Mouse (Mus musculus) hindbrain, embryonic 13.5 days (tissue): ENCODE measurements around the gene Apom. TPM values are rescaled to one million over a fixed set of nuclear protein-coding genes. Genes with fewer than 3 reads are reported as not detected.
"Not testable (repeated sequence)": the region's sequence is repeated elsewhere in the genome, so short reads cannot be mapped to it uniquely, and the experiment has no call there.

Experiments
- ATAC-seq: fragments of 200-750 bp; cut with Nextera tagmentation; 2 replicates; pipeline ENCODE4 v1.8.0; 2017; ENCODE audit warnings: moderate TSS enrichment; ENCODE audit not compliant: low FRiP score
- H3K27ac ChIP-seq: fragments of 300-500 bp; sonication (generic); 2 replicates; pipeline ENCODE4 v1.5.1; 2015; ENCODE audit warnings: inconsistent platforms, mild to moderate bottlenecking, moderate library complexity
- H3K27me3 ChIP-seq: fragments of 300-500 bp; sonication (generic); 2 replicates; pipeline ENCODE4 v1.6.1; 2015; ENCODE audit warnings: mild to moderate bottlenecking, inconsistent platforms
- H3K36me3 ChIP-seq: fragments of 300-500 bp; sonication (generic); 2 replicates; pipeline ENCODE4 v1.6.1; 2015; ENCODE audit warnings: mild to moderate bottlenecking, inconsistent platforms
- H3K4me1 ChIP-seq: fragments of 300-500 bp; sonication (generic); replicated peaks from 2 replicates; pipeline ENCODE4 v1.6.1; 2015; ENCODE audit warnings: inconsistent platforms
- H3K4me2 ChIP-seq: fragments of 300-500 bp; sonication (generic); 2 replicates; pipeline ENCODE4 v1.6.1; 2015; ENCODE audit warnings: inconsistent platforms, mild to moderate bottlenecking, moderate library complexity
- H3K4me3 ChIP-seq: fragments of 300-500 bp; sonication (generic); 2 replicates; pipeline ENCODE4 v1.5.1; 2015; ENCODE audit warnings: mild to moderate bottlenecking, inconsistent platforms
- H3K9ac ChIP-seq: fragments of 300-500 bp; sonication (generic); 2 replicates; pipeline ENCODE4 v1.6.1; 2015; ENCODE audit warnings: mild to moderate bottlenecking, inconsistent platforms
- H3K9me3 ChIP-seq: fragments of 300-500 bp; sonication (generic); 2 replicates; pipeline ENCODE4 v1.6.1; 2016; ENCODE audit warnings: inconsistent platforms
- WGBS: fragments of 180-500 bp; shearing (Covaris S2); methylation state at CpG from one replicate; pipeline ENCODE4 v1.1.7; 2015; 5-methylcytosine and 5-hydroxymethylcytosine counted together
- polyA plus RNA-seq: library from polyadenylated mRNA; unstranded; fragments of >200 nt; fragmentation: Nextera tagmentation; extraction: Ambion mirVana; gene quantifications from 2 replicates; pipeline ENCODE4 v1.2.1, GENCODE M21; 2015

Gene Apom
- polyA plus RNA-seq, 1 experiment from 2014 or later, result 0.34 TPM

DNA sequence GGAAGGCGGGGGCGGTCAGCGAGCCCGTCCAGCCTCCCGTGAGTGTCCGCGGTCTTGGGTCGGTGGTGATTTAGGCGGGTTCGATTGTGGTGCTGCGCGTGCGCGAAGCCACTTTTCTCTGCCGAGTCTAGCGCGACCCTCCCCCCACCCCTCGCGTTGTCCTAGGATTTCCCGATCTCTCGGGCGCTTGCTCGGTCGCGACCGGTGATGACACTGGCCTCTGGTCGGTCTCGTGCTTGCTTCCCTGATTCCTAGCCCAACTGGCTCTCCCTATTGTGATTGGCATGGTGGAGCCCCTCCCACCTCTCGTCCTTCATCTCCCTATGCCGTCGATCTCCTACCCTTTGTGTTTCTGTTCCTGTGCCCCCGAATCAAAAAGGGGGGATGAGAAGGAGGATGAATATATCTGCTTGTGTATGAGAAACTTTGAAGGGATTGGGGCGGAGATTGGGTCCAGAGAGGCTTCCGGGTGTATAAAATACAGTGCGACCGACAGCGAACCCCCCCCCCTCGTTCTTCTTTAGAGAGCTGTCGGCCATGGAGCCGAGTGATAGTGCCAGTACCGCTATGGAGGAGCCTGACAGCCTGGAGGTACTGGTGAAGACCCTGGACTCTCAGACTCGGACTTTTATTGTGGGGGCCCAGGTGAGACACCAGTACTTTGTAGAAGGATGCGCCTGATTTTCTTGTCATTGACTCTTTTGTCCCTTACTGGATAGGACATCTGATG lies 3.9 kb upstream of the Apom start:
- Histone ChIP-seq H3K27ac (peak overlapping the region; percentile 95), H3K9me3 (no peaks in the 10 kb centered on the region), H3K4me2 (peak overlapping the region; percentile 97), H3K4me1 (peaks cover 34% of the 10 kb centered on the region), H3K36me3 (peaks cover 26% of the 10 kb centered on the region), H3K27me3 (no peaks in the 10 kb centered on the region), H3K9ac (peak overlapping the region; percentile 87), H3K4me3 (peak overlapping the region; percentile 74)
- 1% methylated on average over 43 of the region's 43 CpGs for WGBS
- ATAC-seq, result peak; percentile 77

DNA sequence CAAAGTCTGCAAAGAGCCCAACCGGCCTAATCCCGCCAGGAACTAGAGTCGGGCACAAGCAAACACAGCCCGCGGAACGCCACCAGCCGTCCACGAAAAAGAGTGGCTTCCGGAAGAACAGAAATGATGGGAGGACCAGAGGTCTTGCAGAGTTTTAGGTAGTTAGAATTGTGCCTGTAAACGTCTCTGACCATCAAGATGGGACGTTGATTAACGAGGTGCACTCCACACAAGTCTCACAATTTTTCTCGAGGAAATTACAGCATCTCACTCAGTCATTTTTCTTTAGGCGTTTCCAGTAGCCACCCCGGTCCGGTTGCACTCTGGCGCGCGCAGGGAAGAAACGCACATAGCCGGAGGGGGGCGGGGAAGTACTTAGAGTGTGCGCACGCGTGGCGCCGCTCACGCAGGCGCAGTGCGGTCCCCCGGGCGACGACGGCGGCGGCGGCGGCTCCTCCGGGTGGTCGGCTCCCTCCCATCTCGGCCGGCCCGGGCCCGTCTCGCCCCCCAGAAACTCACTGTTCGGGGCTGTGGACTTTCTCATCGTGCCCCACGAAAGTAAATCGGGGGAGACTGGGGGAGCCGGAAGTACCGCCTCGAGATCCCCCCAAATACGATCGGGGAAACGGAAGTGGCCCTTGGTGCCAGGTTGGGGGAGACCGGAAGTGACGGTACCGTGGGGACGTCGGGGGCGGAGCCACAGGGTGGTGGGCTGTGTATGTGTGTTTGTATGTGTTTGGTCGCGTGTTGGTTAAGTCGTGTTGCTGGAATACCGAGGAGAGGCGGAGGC lies 3.1 kb upstream of the Apom start, which contains the start of gene Bag6:
Bag6 (plus strand) TSS at position 378 of the 790 bp plus-strand sequence.
- peak; percentile 95 for ATAC-seq
- WGBS, result under 1% methylated on average over 66 of the region's 66 CpGs
- peaks cover 34% of the 10 kb centered on the region for H3K4me1 ChIP-seq
- peak within 1 kb of the TSS; percentile 87 for H3K9ac ChIP-seq
- peak within 1 kb of the TSS; percentile 97 for H3K4me2 ChIP-seq
- peaks cover 24% of the 10 kb centered on the region for H3K36me3 ChIP-seq
- no peaks in the 10 kb centered on the region for H3K9me3 ChIP-seq
- H3K27me3 ChIP-seq, result no peaks in the 10 kb centered on the region
- peak within 1 kb of the TSS; percentile 74 for H3K4me3 ChIP-seq
- peak within 1 kb of the TSS; percentile 95 for H3K27ac ChIP-seq

DNA sequence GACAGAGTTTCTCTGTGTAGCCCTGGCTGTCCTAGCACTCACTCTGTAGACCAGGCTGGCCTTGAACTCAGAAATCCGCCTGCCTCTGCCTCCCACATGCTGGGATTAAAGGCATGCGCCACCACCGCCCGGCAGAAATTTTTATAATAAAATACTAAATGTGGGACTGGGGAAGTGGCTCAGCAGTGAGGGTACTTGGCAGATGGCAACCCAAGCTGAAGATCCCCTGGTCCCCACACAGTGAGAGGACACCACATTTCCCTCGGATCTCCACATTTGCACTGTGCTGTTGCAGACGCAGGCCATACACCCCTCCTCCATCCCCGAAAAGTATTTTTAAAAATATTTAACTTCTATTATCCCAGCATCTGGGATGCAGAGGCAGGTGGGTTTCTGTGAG lies 1.7 kb upstream of the Apom start:
- Histone ChIP-seq H3K4me3 (no peak overlapping the region), H3K9me3 (no peaks in the 10 kb centered on the region), H3K27ac (no peak overlapping the region), H3K4me1 (peaks cover 26% of the 10 kb centered on the region), H3K27me3 (no peaks in the 10 kb centered on the region), H3K4me2 (no peak overlapping the region), H3K9ac (no peak overlapping the region), H3K36me3 (peaks cover 13% of the 10 kb centered on the region)
- ATAC-seq, result no peak
- WGBS, result 95% methylated on average over 7 of the region's 7 CpGs

DNA sequence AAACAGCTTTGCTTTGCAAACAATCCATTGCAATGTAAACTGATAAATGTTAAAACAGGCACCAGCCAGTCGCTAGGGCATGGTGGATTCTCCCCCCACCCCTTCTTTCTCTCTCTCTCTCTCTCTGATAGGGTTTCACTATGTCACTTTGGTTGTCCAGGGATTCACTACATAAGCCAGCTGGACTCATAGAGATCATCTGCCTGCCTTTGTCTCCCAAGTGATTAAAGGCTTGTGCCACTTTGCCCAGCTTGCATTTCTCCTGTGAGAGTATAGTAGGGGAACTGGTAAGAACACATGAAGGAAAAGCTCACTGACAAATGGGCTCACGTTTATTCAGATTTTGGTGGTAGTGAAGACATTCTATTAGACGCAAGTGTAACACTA lies 317 bp upstream of the Apom start:
- Histone ChIP-seq H3K4me3 (no peak overlapping the region), H3K9me3 (no peaks in the 10 kb centered on the region), H3K27me3 (no peaks in the 10 kb centered on the region), H3K4me1 (peaks cover 24% of the 10 kb centered on the region), H3K9ac (no peak overlapping the region), H3K4me2 (no peak overlapping the region), H3K27ac (no peak overlapping the region), H3K36me3 (peaks cover 12% of the 10 kb centered on the region)
- ATAC-seq, result no peak
- WGBS, result 78% methylated on average over 3 of the region's 3 CpGs

DNA sequence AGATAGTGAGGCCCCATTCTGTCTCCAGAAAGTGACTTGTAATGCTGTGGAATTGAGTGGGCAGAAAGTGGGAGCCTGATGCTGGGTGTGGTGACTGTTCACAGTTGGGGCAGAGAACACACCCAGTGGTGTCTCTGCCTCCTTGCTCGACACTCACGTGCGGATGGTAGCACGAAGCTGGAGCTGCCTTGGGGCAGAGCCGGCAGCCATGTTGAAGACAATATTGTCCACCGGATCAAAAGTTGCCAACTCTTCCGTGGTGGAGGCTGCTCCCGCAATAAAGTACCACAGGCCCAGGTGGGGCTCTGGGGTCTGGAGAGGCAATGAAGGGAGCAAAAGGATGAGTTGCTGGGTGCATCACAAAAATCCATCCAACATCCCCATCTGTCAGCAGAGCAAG lies 812 bp downstream of the Apom start:
- Histone ChIP-seq H3K4me2 (no peak overlapping the region), H3K4me3 (no peak overlapping the region), H3K36me3 (peaks cover 12% of the 10 kb centered on the region), H3K9me3 (no peaks in the 10 kb centered on the region), H3K27me3 (no peaks in the 10 kb centered on the region), H3K4me1 (peaks cover 24% of the 10 kb centered on the region), H3K27ac (no peak overlapping the region), H3K9ac (peak overlapping the region; percentile 36; the same call in 1 of the 2 replicates)
- no peak for ATAC-seq
- 91% methylated on average over 8 of the region's 8 CpGs for WGBS

DNA sequence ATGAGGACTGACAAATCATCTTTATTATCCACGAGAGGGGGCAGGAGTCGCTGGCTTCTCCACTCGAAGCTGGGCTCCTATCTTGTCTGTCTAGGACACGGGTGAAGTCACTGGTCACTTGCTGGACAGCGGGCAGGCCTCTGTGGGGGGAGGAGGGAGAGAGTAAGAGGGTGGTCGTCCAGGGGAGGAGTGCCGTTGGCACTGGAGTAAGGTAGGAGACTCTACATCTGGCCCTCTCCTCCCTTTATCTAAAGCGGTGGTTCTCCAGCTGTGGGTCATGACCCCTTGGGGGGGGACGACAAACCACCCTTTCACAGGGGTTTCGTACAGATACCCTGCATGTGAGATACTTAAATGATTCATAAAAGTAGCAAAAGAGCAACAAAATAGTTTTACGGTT lies 2.9 kb downstream of the Apom start:
- 67% methylated on average over 11 of the region's 11 CpGs for WGBS
- H3K9ac ChIP-seq, result no peak overlapping the region

DNA sequence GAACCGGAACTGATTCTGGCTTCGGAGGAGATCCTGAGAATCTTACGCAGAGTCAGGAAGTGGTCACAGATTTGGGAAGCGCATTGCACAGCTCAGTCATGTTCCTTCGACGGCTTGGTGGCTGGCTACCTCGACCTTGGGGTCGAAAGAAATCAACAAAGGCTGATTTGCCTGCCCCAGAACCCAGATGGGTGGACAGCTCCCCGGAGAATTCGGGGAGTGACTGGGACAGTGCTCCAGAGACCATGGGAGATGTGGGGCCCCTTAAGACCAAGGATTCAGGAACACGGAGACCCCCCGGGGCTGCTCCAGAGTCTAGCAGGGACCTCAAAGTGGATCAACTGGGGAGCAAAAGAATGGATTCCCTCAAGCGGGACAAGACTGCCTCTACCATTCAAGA lies 4.8 kb downstream of the Apom start:
- H3K4me2 ChIP-seq, result peak overlapping the region; percentile 77
- WGBS, result 74% methylated on average over 13 of the region's 13 CpGs
- H3K27ac ChIP-seq, result no peak overlapping the region
- ATAC-seq, result no peak
- peaks cover 28% of the 10 kb centered on the region for H3K36me3 ChIP-seq
- H3K4me1 ChIP-seq, result peaks cover 40% of the 10 kb centered on the region
- H3K9ac ChIP-seq, result peak overlapping the region; percentile 84
- no peaks in the 10 kb centered on the region for H3K27me3 ChIP-seq
- peak overlapping the region; percentile 57 for H3K4me3 ChIP-seq
- no peaks in the 10 kb centered on the region for H3K9me3 ChIP-seq

More for the DNA sequence above, 2.9 kb downstream of the Apom start:
- no peak overlapping the region for H3K4me3 ChIP-seq
- H3K4me1 ChIP-seq, result peaks cover 32% of the 10 kb centered on the region
- ATAC-seq, result no peak
- H3K36me3 ChIP-seq, result peaks cover 23% of the 10 kb centered on the region
- no peak overlapping the region for H3K27ac ChIP-seq
- H3K9me3 ChIP-seq, result no peaks in the 10 kb centered on the region
- H3K4me2 ChIP-seq, result no peak overlapping the region
- H3K27me3 ChIP-seq, result no peaks in the 10 kb centered on the region

DNA sequence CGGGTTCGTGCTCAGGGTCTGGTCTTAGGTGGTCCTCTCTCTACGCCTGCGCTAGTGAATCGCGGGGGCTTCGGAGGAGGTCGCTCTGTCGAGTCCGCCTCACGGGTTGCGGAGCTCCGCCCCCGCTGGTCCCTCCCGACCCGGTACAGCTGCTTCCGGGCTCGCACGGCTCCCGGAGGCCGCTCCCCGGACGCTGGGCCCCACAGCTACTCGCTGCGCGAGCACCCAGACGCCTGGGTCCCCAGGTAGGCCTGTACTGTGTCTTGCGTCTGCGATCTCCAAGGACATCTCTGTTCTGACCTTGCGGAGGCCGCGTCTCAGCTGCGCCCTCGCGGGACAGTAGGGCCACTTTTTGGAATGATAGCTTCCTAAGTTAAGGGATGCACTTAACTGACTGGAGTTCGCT lies 5.6 kb downstream of the Apom start, which contains the start of gene D17H6S53E:
D17H6S53E (plus strand) TSS at position 168 of the 406 bp plus-strand sequence.
- peaks cover 40% of the 10 kb centered on the region for H3K4me1 ChIP-seq

DNA sequence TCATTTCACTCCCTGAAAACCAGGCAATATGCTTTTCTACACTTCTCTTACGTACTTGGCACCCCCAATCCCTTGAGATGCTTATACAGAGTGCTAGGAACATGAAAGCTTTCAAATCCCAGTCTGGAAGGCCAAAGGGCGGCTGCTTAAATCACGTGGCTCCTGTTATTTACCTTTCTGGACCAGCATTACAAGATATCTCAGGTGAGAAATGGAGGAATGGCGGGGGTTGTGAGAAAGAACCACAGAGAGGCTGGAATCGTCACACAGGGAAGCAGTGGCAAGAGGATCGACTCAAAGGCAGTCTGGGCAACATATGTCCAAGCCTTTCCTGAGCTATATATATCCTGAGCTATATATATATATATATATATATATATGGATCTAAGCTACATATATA lies 6.3 kb downstream of the Apom start:
- peaks cover 28% of the 10 kb centered on the region for H3K36me3 ChIP-seq
- no peaks in the 10 kb centered on the region for H3K27me3 ChIP-seq
- ATAC-seq, result no peak
- peak overlapping the region; percentile 57 for H3K4me3 ChIP-seq
- H3K27ac ChIP-seq, result peak overlapping the region; percentile 80; the same call in 1 of the 2 replicates
- peaks cover 42% of the 10 kb centered on the region for H3K4me1 ChIP-seq
- H3K9ac ChIP-seq, result peak overlapping the region; percentile 84
- no peaks in the 10 kb centered on the region for H3K9me3 ChIP-seq
- H3K4me2 ChIP-seq, result peak overlapping the region; percentile 77
- WGBS, result 34% methylated on average over 6 of the region's 6 CpGs

More for the DNA sequence above, 5.6 kb downstream of the Apom start, which contains the start of gene D17H6S53E:
- Histone ChIP-seq H3K27me3 (no peaks in the 10 kb centered on the region), H3K9me3 (no peaks in the 10 kb centered on the region), H3K4me2 (peak within 1 kb of the TSS; percentile 77), H3K36me3 (peaks cover 28% of the 10 kb centered on the region), H3K4me3 (peak within 1 kb of the TSS; percentile 57), H3K9ac (peak within 1 kb of the TSS; percentile 84), H3K27ac (peak within 1 kb of the TSS; percentile 80)
- WGBS, result under 1% methylated on average over 36 of the region's 36 CpGs
- ATAC-seq, result peak; percentile 12

DNA sequence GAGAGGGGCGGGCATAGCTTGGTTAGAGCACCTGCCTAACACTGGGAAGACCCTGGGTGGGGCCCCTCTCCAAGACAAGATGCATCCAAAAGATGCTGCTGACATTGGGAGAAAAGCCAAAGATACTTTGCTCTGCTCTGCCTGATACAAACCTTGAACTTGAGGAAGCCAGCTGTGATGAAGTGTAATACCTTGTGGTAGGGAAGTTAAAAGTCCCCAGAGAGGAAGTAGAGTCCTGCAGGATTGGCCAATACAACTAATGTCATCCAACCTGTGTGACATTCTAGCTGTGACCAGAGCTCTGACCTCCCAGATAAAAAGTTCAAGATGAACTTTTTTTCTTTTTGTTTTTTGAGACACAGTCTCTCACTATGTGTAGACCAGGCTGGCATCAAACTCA lies 6.8 kb downstream of the Apom start:
- H3K9me3 ChIP-seq, result no peaks in the 10 kb centered on the region
- H3K27ac ChIP-seq, result no peak overlapping the region
- ATAC-seq, result no peak
- H3K27me3 ChIP-seq, result no peaks in the 10 kb centered on the region
- WGBS, result 96% methylated on average over 1 of the region's 1 CpGs
- H3K36me3 ChIP-seq, result peaks cover 23% of the 10 kb centered on the region
- peak overlapping the region; percentile 57; the same call in 1 of the 2 replicates for H3K4me3 ChIP-seq
- H3K4me2 ChIP-seq, result peak overlapping the region; percentile 77; the same call in 1 of the 2 replicates
- peak overlapping the region; percentile 84; the same call in 1 of the 2 replicates for H3K9ac ChIP-seq
- peaks cover 46% of the 10 kb centered on the region for H3K4me1 ChIP-seq

DNA sequence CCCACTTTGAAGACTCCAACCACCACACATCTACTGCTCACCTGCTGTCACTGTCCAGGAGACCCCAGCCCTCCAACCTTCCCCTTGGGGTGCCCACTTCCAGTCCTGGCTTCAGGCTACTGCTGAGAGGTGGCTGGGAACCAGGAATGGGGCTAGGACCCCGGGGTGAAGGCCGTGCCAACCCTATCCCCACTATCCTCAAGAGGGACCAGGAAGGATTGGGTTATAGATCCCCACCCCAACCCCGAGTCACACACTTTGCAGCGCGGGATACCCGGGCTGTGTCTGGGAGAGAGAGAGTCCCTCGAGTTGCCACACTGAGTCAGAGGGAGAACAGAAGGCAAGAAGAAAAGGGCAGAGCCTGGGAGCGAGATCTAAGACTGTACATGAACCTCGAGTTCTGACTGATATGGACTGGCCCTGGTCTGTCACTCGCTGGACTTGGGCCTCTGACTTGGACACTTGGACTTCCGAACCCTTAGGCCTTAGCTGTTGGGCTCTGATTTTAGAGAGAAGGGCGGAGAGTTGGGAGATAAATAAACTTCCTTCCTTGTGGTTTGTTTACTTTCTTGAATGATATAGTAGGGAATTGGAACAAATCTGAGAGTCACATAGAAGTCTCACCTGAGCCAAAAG lies 7.5 kb downstream of the Apom start:
- ATAC-seq, result not testable (repeated sequence)
- peaks cover 53% of the 10 kb centered on the region for H3K4me1 ChIP-seq
- 95% methylated on average over 12 of the region's 12 CpGs for WGBS

DNA sequence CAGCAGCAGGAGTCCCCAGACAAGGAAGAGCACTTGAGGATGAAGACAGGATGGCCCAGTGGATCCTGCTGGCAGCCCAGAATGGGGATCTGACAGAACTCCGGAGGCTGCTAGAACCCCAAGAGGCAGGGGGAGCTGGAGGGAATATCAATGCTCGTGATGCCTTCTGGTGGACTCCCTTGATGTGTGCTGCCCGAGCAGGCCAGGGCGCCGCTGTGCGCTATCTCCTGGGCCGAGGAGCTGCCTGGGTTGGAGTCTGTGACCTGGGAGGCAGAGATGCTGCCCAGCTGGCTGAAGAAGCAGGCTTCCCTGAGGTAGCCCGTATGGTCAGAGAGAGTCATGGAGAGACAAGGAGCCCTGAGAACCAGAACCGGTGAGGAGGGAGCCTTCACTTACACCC lies 8.6 kb downstream of the Apom start:
- not testable (repeated sequence) for H3K9ac ChIP-seq, H3K27ac ChIP-seq, H3K27me3 ChIP-seq, ATAC-seq, H3K4me2 ChIP-seq, H3K9me3 ChIP-seq, H3K4me3 ChIP-seq
- H3K36me3 ChIP-seq, result peaks cover 33% of the 10 kb centered on the region
- WGBS, result 94% methylated on average over 9 of the region's 9 CpGs
- peaks cover 49% of the 10 kb centered on the region for H3K4me1 ChIP-seq

More for the DNA sequence above, 7.5 kb downstream of the Apom start:
- H3K9me3 ChIP-seq, H3K4me2 ChIP-seq, H3K27me3 ChIP-seq, H3K9ac ChIP-seq, H3K27ac ChIP-seq, H3K4me3 ChIP-seq: not testable (repeated sequence)
- H3K36me3 ChIP-seq, result peaks cover 23% of the 10 kb centered on the region
